Mouse (Mus musculus) layer of hippocampus, adult 2 months (tissue): ENCODE measurements around the gene Snrk. TPM values are rescaled to one million over a fixed set of nuclear protein-coding genes. Genes with fewer than 3 reads are reported as not detected.

Experiments used
- DNase-seq, 2 experiments: peaks; one replicate each; pipeline ENCODE4 v3.0.0; 2022; ENCODE audit warnings: low spot score in 2 of 2
- H3K27ac ChIP-seq: fragments of 200-600 bp; 2 replicates; pipeline ENCODE4 v1.8.1; 2022
- H3K4me3 ChIP-seq: fragments of 200-600 bp; 2 replicates; pipeline ENCODE4 v1.8.1; 2022; ENCODE audit warnings: mild to moderate bottlenecking
- CTCF ChIP-seq: fragments of 200-600 bp; conservative IDR thresholded peaks from 2 replicates; pipeline ENCODE4 v1.8.1; 2022; ENCODE audit warnings: antibody characterized with exemption, mild to moderate bottlenecking, moderate library complexity
- total RNA-seq, 2 experiments: library from RNA; stranded (reverse); gene quantifications; 2 replicates each; pipeline ENCODE4 v1.2.3; 2021

The Snrk gene
- total RNA-seq, 2 experiments from 2014 or later = 103 to 105 TPM

- TF ChIP-seq CTCF = no peak
- no peak overlapping the region for H3K27ac ChIP-seq
- no peak overlapping the region for H3K4me3 ChIP-seq
- no peak for DNase-seq
Observed at GRCm38 (mm10) chr9:122091782-122092228, 25.3 kb upstream of the Snrk start.

- TF ChIP-seq CTCF = no peak
- H3K4me3 ChIP-seq = no peak overlapping the region
- no peak overlapping the region for H3K27ac ChIP-seq
- no peak for DNase-seq
Observed at GRCm38 (mm10) chr9:122094171-122094570, 22.9 kb upstream of the Snrk start.

- DNase-seq = no peak
- no peak for TF ChIP-seq CTCF
Observed at GRCm38 (mm10) chr9:122096822-122097511, 20.1 kb upstream of the Snrk start.

GRCm38 (mm10) chr9:122097535-122097934 lies 19.5 kb upstream of the Snrk start:
- no peak overlapping the region for H3K4me3 ChIP-seq
- H3K27ac ChIP-seq = no peak overlapping the region
- TF ChIP-seq CTCF = no peak
- no peak for DNase-seq

More at GRCm38 (mm10) chr9:122096822-122097511, 20.1 kb upstream of the Snrk start:
- Histone ChIP-seq H3K27ac (no peak overlapping the region), H3K4me3 (no peak overlapping the region)

GRCm38 (mm10) chr9:122100584-122101127 lies 16.4 kb upstream of the Snrk start:
- no peak overlapping the region for H3K4me3 ChIP-seq
- no peak for DNase-seq
- no peak for TF ChIP-seq CTCF
- H3K27ac ChIP-seq = no peak overlapping the region

- H3K27ac ChIP-seq = no peak overlapping the region
- H3K4me3 ChIP-seq = no peak overlapping the region
- DNase-seq = no peak
- no peak for TF ChIP-seq CTCF
Observed at GRCm38 (mm10) chr9:122101196-122101595, 15.9 kb upstream of the Snrk start.

GRCm38 (mm10) chr9:122103550-122104284 lies 13.3 kb upstream of the Snrk start:
- no peak for TF ChIP-seq CTCF
- no peak overlapping the region for H3K27ac ChIP-seq
- no peak overlapping the region for H3K4me3 ChIP-seq
- no peak for DNase-seq

- Histone ChIP-seq H3K27ac (no peak overlapping the region), H3K4me3 (no peak overlapping the region)
- TF ChIP-seq CTCF = no peak
- no peak for DNase-seq
Observed at GRCm38 (mm10) chr9:122104285-122104829, 12.7 kb upstream of the Snrk start.

GRCm38 (mm10) chr9:122107701-122108375 lies 9.2 kb upstream of the Snrk start:
- TF ChIP-seq CTCF = no peak
- H3K4me3 ChIP-seq = no peak overlapping the region
- DNase-seq = no peak

GRCm38 (mm10) chr9:122109553-122110225 lies 7.4 kb upstream of the Snrk start:
- H3K4me3 ChIP-seq = no peak overlapping the region
- no peak for TF ChIP-seq CTCF
- DNase-seq = peak in 1 of 2 experiments; percentile 19
- H3K27ac ChIP-seq = peak overlapping the region; percentile 74

More at GRCm38 (mm10) chr9:122107701-122108375, 9.2 kb upstream of the Snrk start:
- H3K27ac ChIP-seq = no peak overlapping the region

- DNase-seq = no peak
- no peak for TF ChIP-seq CTCF
- no peak overlapping the region for H3K4me3 ChIP-seq
- H3K27ac ChIP-seq = peak overlapping the region; percentile 74
Observed at GRCm38 (mm10) chr9:122110508-122110907, 6.6 kb upstream of the Snrk start.

GRCm38 (mm10) chr9:122110921-122111320 lies 6.1 kb upstream of the Snrk start:
- TF ChIP-seq CTCF = no peak
- Histone ChIP-seq H3K27ac (peak overlapping the region; percentile 74; the same call in 1 of the 2 replicates), H3K4me3 (no peak overlapping the region)
- no peak for DNase-seq
